Mouse (Mus musculus): ENCODE measurements around the gene Vrk1.

DNA sequence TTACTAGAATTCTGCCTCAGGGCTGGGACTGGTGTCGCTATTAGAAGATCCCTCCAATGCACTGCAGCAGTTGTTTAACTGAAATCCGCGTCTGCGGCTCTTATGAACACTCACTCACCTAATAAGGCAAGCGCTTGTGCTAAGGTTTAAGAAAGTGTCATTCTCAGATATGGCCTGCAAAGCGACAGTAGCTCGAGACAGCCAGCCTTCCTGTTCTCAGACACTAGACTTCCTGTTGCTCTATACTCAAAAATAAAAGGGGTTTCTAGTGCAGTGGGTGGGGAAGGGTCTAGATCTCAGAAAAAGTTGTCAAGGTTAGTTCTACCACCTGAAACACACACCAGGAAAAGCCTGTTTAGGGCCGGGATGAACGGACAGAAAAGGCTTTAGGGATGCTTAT lies 21.9 kb downstream of the Vrk1 start:
- TF ChIP-seq CTCF (IDR thresholded peaks at IDR 0.05; ENCODE audit: control insufficient read depth, insufficient read depth, insufficient replicate concordance, low read depth, low read length) (no peak), POLR2A (IDR thresholded peaks at IDR 0.05; ENCODE audit: control insufficient read depth, low read depth, low read length) (no peak)

All from testis, adult 2 months (tissue).